Mouse (Mus musculus) cerebellum, adult 2 months (tissue): ENCODE data around the gene Arcn1. TPM values are rescaled to one million over a fixed set of nuclear protein-coding genes. Genes with fewer than 3 reads are reported as not detected.

Experiments
- DNase-seq, 2 experiments: peaks; one replicate each; pipeline ENCODE4 v3.0.0; 2021
- H3K27ac ChIP-seq: fragments of 200-500 bp; 2 replicates; pipeline ENCODE4 v1.5.1; 2012; ENCODE audit warnings: low read length, control low read depth, inconsistent platforms; ENCODE audit not compliant: insufficient read depth
- H3K27me3 ChIP-seq: fragments of 200-500 bp; 2 replicates; pipeline ENCODE4 v1.6.1; 2012; ENCODE audit warnings: inconsistent platforms, mild to moderate bottlenecking, low read length, moderate library complexity; ENCODE audit not compliant: control insufficient read depth, insufficient read depth
- H3K4me1 ChIP-seq: fragments of 200-500 bp; 2 replicates; pipeline ENCODE4 v1.6.1; 2011; ENCODE audit warnings: low read length; ENCODE audit not compliant: control insufficient read depth, insufficient read depth
- H3K4me3 ChIP-seq: fragments of 200-500 bp; replicated peaks from 2 replicates; pipeline ENCODE3; 2011; ENCODE audit warnings: mild to moderate bottlenecking, low read depth, low read length, control low read depth; ENCODE audit not compliant: insufficient read depth
- CTCF ChIP-seq: fragments of 200-500 bp; IDR thresholded peaks from 2 replicates; pipeline ENCODE4 v1.5.1; 2011; ENCODE audit warnings: low read depth, mild to moderate bottlenecking, control low read depth, low read length, moderate library complexity, borderline replicate concordance; ENCODE audit not compliant: insufficient read depth
- POLR2A ChIP-seq: fragments of 200-500 bp; IDR thresholded peaks from 2 replicates; pipeline ENCODE4 v1.6.1; 2011; ENCODE audit warnings: low read length, control low read depth, borderline replicate concordance; ENCODE audit not compliant: insufficient read depth
- WGBS: fragments of 180-500 bp; shearing (Covaris S2); methylation state at CpG from one replicate; pipeline ENCODE4 v1.1.7; 2018; 5-methylcytosine and 5-hydroxymethylcytosine counted together
- polyA plus RNA-seq: library from polyadenylated mRNA; depleted of rRNA; stranded (reverse); fragments of >200 nt; gene quantifications from 2 replicates; pipeline ENCODE4 v1.2.3, GENCODE M21; 2012

The Arcn1 gene
- polyA plus RNA-seq, 1 experiment = 61.6 TPM

GRCm38 (mm10) chr9:44732130-44732549 is 35.5 kb downstream of the Arcn1 start:
- H3K4me3 ChIP-seq = no peak overlapping the region
- no peak overlapping the region for H3K27ac ChIP-seq
- no peaks in the 10 kb centered on the region for H3K27me3 ChIP-seq
- peaks cover 6% of the 10 kb centered on the region; the same call in 1 of the 2 replicates for H3K4me1 ChIP-seq
- no peak for DNase-seq
- WGBS = 89% methylated on average over 5 of the region's 5 CpGs
- no peak for TF ChIP-seq POLR2A
- no peak for TF ChIP-seq CTCF

GRCm38 (mm10) chr9:44727441-44727840 is 40.2 kb downstream of the Arcn1 start:
- Histone ChIP-seq H3K27me3 (no peaks in the 10 kb centered on the region), H3K4me3 (no peak overlapping the region), H3K27ac (no peak overlapping the region), H3K4me1 (no peaks in the 10 kb centered on the region)
- TF ChIP-seq CTCF = no peak
- TF ChIP-seq POLR2A = no peak
- DNase-seq = no peak
- WGBS = 85% methylated on average over 5 of the region's 5 CpGs

- DNase-seq = no peak
- TF ChIP-seq POLR2A (no peak), CTCF (no peak)
- Histone ChIP-seq H3K4me3 (no peak overlapping the region), H3K27me3 (no peaks in the 10 kb centered on the region), H3K4me1 (0 out of 2 replicates have a peak, but pooled peaks cover 3% of the 10 kb centered on the region), H3K27ac (no peak overlapping the region)
- 62% methylated on average over 10 of the region's 10 CpGs for WGBS
Observed at GRCm38 (mm10) chr9:44726431-44727146, 41.1 kb downstream of the Arcn1 start.

GRCm38 (mm10) chr9:44724665-44725064 is 43.0 kb downstream of the Arcn1 start:
- TF ChIP-seq POLR2A = no peak
- no peak for TF ChIP-seq CTCF
- WGBS = 70% methylated on average over 2 of the region's 2 CpGs
- no peak for DNase-seq
- no peak overlapping the region for H3K27ac ChIP-seq
- H3K4me1 ChIP-seq = peaks cover 10% of the 10 kb centered on the region
- H3K4me3 ChIP-seq = no peak overlapping the region
- H3K27me3 ChIP-seq = no peaks in the 10 kb centered on the region

DNA sequence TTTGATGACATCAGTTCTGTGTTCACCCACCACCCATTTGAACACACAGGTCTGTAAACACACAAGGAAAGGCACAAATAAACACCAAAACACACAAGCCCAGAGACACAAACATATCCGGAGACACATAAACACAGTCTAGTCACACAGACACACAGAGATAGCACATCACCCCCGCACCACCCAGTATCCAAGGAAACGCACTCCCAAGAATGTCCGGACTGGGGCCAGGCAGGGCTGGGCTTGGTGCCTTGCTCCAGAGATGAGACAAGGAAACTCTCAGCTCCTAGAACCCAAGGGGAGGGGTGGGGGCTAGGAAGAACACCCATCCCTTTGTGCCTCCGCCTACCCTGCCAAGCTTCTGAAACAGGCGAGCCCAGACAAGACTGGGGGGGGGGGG is 43.4 kb downstream of the Arcn1 start:
- Histone ChIP-seq H3K27ac (no peak overlapping the region), H3K27me3 (no peaks in the 10 kb centered on the region), H3K4me1 (peaks cover 15% of the 10 kb centered on the region), H3K4me3 (no peak overlapping the region)
- TF ChIP-seq CTCF (no peak), POLR2A (no peak)
- WGBS = 65% methylated on average over 6 of the region's 6 CpGs
- DNase-seq = peak in 1 of 2 experiments; percentile 51

- Histone ChIP-seq H3K27ac (no peak overlapping the region), H3K27me3 (no peaks in the 10 kb centered on the region), H3K4me3 (no peak overlapping the region), H3K4me1 (peaks cover 20% of the 10 kb centered on the region)
- no peak for DNase-seq
- 42% methylated on average over 11 of the region's 11 CpGs for WGBS
- TF ChIP-seq POLR2A = no peak
- TF ChIP-seq CTCF = no peak
Observed at GRCm38 (mm10) chr9:44723521-44724041, 44.1 kb downstream of the Arcn1 start.

DNA sequence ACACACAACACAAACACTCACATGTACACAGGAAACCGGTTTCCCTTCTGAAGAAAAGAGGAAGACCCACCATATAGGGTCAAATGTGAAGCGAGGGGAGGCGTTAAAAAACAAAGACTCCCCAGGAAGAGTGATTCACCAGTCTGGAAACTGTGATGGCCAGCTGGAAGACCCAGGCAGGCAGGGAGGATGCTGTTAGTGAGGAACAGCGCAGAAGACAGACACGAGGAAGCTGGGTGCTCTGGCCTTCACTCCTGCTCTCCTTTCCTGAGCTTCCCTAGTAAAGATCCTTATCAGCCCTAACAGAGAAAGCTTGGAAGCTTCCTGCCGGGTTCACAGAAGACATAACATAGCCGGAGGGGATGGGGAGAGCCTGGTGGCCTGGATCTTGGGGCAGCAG is 44.6 kb downstream of the Arcn1 start:
- peaks cover 26% of the 10 kb centered on the region for H3K4me1 ChIP-seq
- no peak overlapping the region for H3K27ac ChIP-seq
- no peaks in the 10 kb centered on the region for H3K27me3 ChIP-seq
- H3K4me3 ChIP-seq = no peak overlapping the region
- WGBS = 44% methylated on average over 7 of the region's 7 CpGs
- DNase-seq = no peak
- TF ChIP-seq POLR2A (no peak), CTCF (no peak)

DNA sequence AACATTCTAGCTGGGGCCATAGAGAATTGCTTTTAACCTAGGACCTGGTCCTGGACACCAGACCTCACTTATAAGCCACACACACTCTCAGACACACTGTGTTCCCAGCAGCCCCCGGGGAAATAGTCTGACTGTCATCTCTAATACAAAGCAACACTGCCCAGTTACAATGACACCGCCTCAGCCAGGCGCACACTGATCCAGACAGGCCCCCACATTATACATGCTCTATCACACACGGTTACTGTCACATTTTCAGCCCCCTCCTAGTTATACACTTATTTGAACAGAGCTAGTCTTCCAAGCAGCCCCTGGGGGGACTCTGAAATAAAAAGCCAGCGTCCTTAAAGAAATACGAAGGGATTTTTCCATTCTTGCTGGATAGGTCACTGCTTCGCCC is 45.1 kb downstream of the Arcn1 start:
- TF ChIP-seq POLR2A = no peak
- no peak for TF ChIP-seq CTCF
- peaks cover 30% of the 10 kb centered on the region for H3K4me1 ChIP-seq
- no peaks in the 10 kb centered on the region for H3K27me3 ChIP-seq
- no peak overlapping the region for H3K27ac ChIP-seq
- no peak for DNase-seq
- H3K4me3 ChIP-seq = no peak overlapping the region
- WGBS = 59% methylated on average over 7 of the region's 7 CpGs

DNA sequence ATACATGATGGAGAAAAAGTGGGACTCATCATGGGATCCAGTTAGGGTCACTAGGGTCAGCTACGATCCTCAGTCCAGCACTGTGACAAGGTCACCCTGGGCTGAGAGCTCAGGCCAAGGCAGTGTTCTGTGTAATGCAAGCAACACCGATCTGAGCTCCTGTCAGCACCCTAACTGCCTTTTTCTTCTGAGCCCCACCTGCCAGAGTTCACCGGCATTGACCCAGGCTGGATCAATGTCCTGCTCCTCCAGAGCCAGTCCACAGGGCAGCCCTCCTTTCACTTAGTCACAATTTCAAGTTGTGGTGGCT is 45.8 kb downstream of the Arcn1 start:
- Histone ChIP-seq H3K27ac (peak overlapping the region; percentile 51), H3K4me3 (peak overlapping the region; percentile 90), H3K27me3 (no peaks in the 10 kb centered on the region), H3K4me1 (peaks cover 38% of the 10 kb centered on the region)
- no peak for TF ChIP-seq POLR2A
- no peak for TF ChIP-seq CTCF
- 83% methylated on average over 3 of the region's 3 CpGs for WGBS
- DNase-seq = no peak
